Mouse (Mus musculus): Measurements from ENCODE around the gene Tshz2. TPM values are rescaled to one million over a fixed set of nuclear protein-coding genes. Genes with fewer than 3 reads are reported as not detected.

Gene Tshz2
- polyA plus RNA-seq, 1 experiment from 2014 or later, result 3.2 TPM

GRCm38 (mm10) chr2:170120139-170121027 is 487.6 kb downstream of the Tshz2 start:
- Histone ChIP-seq H3K27me3 (ENCODE audit: control insufficient read depth, insufficient read depth, low read length) (no peaks in the 10 kb centered on the region), H3K27ac (ENCODE audit: low read length) (no peak overlapping the region), H3K4me1 (ENCODE audit: control insufficient read depth, insufficient read depth, low read length) (peaks cover 22% of the 10 kb centered on the region), H3K4me2 (ENCODE audit: low read depth, low read length) (no peak overlapping the region), H3K4me3 (ENCODE audit: low read length) (no peak overlapping the region), H3K9ac (ENCODE audit: low read length) (no peak overlapping the region; the same call in 1 of the 2 replicates), H3K36me3 (ENCODE audit: control insufficient read depth, insufficient read depth) (peaks cover 37% of the 10 kb centered on the region), H3K9me3 (replicated peaks; ENCODE audit: control insufficient read depth, low read length) (no peaks in the 10 kb centered on the region)
- ATAC-seq (replicated peaks; ENCODE audit: extremely low read depth, insufficient read depth, low FRiP score), result no peak
- 69% methylated on average over 19 of the region's 19 CpGs for WGBS

Other genes starting within 250 kb of the Tshz2 start
- not detected in 2 replicates for gene Gm11011, start 45.3 kb upstream of the Tshz2 start, polyA plus RNA-seq (2015; fragmentation: Nextera tagmentation; extraction: Ambion mirVana)